Mouse (Mus musculus) Patski (cell line): ENCODE results near the gene Exoc4. TPM values are rescaled to one million over a fixed set of nuclear protein-coding genes. Genes with fewer than 3 reads are reported as not detected.

Experiments used
- ATAC-seq: fragments of 100-300 bp; one replicate; pipeline ENCODE4 v1.8.0; 2021
- CTCF ChIA-PET: fragments of 350-600 bp; sonication (Branson Sonifier 250); formaldehyde crosslinking; loops from one replicate; lab custom pipeline; 2022; ENCODE audit warnings: inconsistent platforms; lab: Charles Lee
- POLR2A ChIA-PET: fragments of 350-600 bp; sonication (Branson Sonifier 250); formaldehyde crosslinking; loops from one replicate; lab custom pipeline; 2022; ENCODE audit warnings: antibody characterized with exemption, inconsistent platforms; lab: Charles Lee
- DNase-seq: peaks from one replicate; pipeline ENCODE4 v3.0.0-alpha.2; 2011; ENCODE audit warnings: low read depth, low spot score
- H3K27me3 ChIP-seq: fragments of 371-371 bp; one replicate; pipeline ENCODE4 v1.5.1; 2021
- CTCF ChIP-seq: fragments of 100-300 bp; IDR thresholded peaks from one replicate; pipeline ENCODE4 v1.5.1; 2021
- in situ Hi-C: fragments of 300-500 bp; cut with MboI; formaldehyde crosslinking; loops from 3 replicates; pipeline ENCODE4 v1.11.1; 2018; ENCODE audit warnings: low pct_unique_long_range_greater_than_20kb, mixed read lengths
- polyA plus RNA-seq: library from polyadenylated mRNA; unstranded; gene quantifications from one replicate; pipeline ENCODE4 v1.2.3, GENCODE M21; 2021

Exoc4 gene
- polyA plus RNA-seq, 1 experiment from 2014 or later = 71.3 TPM

- CTCF ChIA-PET = no interaction called here
- no peak for TF ChIP-seq CTCF
- ATAC-seq = no peak
- H3K27me3 ChIP-seq = no peaks in the 10 kb centered on the region
- in situ Hi-C loops = no loop called here
- POLR2A ChIA-PET = no interaction called here
- DNase-seq = no peak
Observed at GRCm38 (mm10) chr6:33466168-33466839, 217.4 kb downstream of the Exoc4 start.

- POLR2A ChIA-PET = no interaction called here
- H3K27me3 ChIP-seq = no peaks in the 10 kb centered on the region
Observed at GRCm38 (mm10) chr6:33468480-33468879, 219.6 kb downstream of the Exoc4 start.

GRCm38 (mm10) chr6:33476134-33476533 lies 227.2 kb downstream of the Exoc4 start:
- in situ Hi-C loops = no loop called here
- no peaks in the 10 kb centered on the region for H3K27me3 ChIP-seq
- ATAC-seq (no peak), DNase-seq (no peak)
- ChIA-PET CTCF (interaction anchor here (0.9 kb wide), 1 partner anchor 21 kb away, joined by 4 read pairs; no protein-coding TSS in a partner anchor), POLR2A (no interaction called here)
- TF ChIP-seq CTCF = no peak

More at GRCm38 (mm10) chr6:33468480-33468879, 219.6 kb downstream of the Exoc4 start:
- in situ Hi-C loops = no loop called here
- CTCF ChIA-PET = no interaction called here
- ATAC-seq = no peak
- no peak for DNase-seq
- TF ChIP-seq CTCF = no peak

- TF ChIP-seq CTCF = no peak
- DNase-seq (no peak), ATAC-seq (no peak)
- ChIA-PET POLR2A (no interaction called here), CTCF (no interaction called here)
- in situ Hi-C loops = no loop called here
- no peaks in the 10 kb centered on the region for H3K27me3 ChIP-seq
Observed at GRCm38 (mm10) chr6:33484568-33484967, 235.7 kb downstream of the Exoc4 start.

- H3K27me3 ChIP-seq = no peaks in the 10 kb centered on the region
- DNase-seq (no peak), ATAC-seq (no peak)
- ChIA-PET POLR2A (no interaction called here), CTCF (no interaction called here)
- no peak for TF ChIP-seq CTCF
- in situ Hi-C loops = no loop called here
Observed at GRCm38 (mm10) chr6:33489788-33490187, 240.9 kb downstream of the Exoc4 start.

GRCm38 (mm10) chr6:33496141-33496855 lies 247.4 kb downstream of the Exoc4 start:
- in situ Hi-C loops = no loop called here
- ChIA-PET POLR2A (interaction anchor here (0.6 kb wide), 1 partner anchor 84 kb away, joined by 3 read pairs; no protein-coding TSS in a partner anchor), CTCF (interaction anchor here (1.0 to 1.2 kb wide), 2 partner anchors 10 to 20 kb away, joined by 3 to 4 read pairs; no protein-coding TSS in a partner anchor)
- no peak for ATAC-seq
- no peak for TF ChIP-seq CTCF
- H3K27me3 ChIP-seq = no peaks in the 10 kb centered on the region
- no peak for DNase-seq

DNA sequence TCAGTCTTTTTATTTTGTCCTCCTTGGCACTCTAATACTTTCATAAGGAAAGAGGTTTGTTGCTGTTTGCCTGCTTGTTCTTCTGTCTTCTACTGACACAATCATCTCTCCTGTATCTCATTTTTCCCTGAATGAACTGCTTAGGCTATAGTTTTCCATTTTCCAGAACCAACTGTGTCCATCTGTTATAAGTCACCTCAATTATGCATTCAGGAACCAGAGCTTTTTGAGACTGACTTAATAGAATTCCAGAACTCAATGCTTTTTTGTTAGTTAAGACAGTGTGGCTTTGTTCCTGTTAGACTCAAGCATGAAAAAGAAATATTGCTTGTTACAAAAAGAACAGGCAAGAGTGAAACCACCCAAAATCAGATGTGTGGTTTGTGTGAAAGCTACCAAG lies 248.5 kb downstream of the Exoc4 start:
- no peak for TF ChIP-seq CTCF
- ChIA-PET CTCF (interaction anchor here (1.2 kb wide), 1 partner anchor 21 kb away, joined by 4 read pairs; no protein-coding TSS in a partner anchor), POLR2A (no interaction called here)
- ATAC-seq = no peak
- in situ Hi-C loops = no loop called here
- H3K27me3 ChIP-seq = no peaks in the 10 kb centered on the region
- no peak for DNase-seq

DNA sequence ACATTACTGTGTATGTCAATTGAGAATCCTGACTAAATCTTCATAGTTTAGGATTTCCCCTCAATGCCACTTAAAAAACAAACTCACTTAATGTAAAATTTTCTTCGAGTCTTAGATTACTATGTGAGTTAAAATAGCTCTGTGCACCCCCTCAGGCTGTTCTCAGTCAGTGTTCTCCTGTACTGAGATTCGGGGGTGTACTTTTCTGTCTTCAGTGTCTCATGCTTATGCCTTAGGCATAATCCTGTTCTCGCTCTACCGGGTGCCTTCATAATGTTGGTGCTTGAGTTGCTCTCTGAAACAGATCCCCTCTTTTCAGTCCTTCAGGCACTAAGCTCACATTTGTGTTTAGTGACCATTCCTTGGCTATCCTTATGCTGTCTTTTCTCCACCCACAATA lies 253.5 kb downstream of the Exoc4 start:
- TF ChIP-seq CTCF = no peak
- no peak for ATAC-seq
- CTCF ChIA-PET = no interaction called here
- in situ Hi-C loops = no loop called here
- no peak for DNase-seq
- H3K27me3 ChIP-seq = no peaks in the 10 kb centered on the region
- POLR2A ChIA-PET = no interaction called here

GRCm38 (mm10) chr6:33503381-33503780 lies 254.5 kb downstream of the Exoc4 start:
- no peak for TF ChIP-seq CTCF
- no peaks in the 10 kb centered on the region for H3K27me3 ChIP-seq
- ATAC-seq = no peak
- ChIA-PET CTCF (no interaction called here), POLR2A (no interaction called here)
- DNase-seq = no peak
- in situ Hi-C loops = no loop called here

DNA sequence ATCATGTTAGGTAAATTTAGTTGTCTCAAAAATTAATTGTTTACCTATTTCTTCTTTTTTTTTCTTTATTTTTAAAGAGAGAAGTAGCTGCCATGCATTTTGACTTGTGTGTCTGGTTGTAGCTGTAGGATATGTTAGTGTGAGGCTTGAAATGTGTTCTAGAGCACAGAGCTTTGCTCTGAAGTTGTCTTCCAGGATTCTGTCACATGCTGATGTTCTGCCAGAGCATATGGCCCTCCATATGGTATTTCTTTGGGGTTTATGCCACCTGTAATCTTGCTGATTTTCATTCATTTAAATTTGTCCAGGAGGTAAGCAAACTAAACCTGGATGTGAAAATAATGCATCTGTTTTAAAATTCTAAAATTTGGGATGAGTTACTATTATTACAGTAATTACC lies 258.2 kb downstream of the Exoc4 start:
- DNase-seq = no peak
- ATAC-seq = no peak
- in situ Hi-C loops = no loop called here
- CTCF ChIA-PET = no interaction called here
- no peaks in the 10 kb centered on the region for H3K27me3 ChIP-seq
- TF ChIP-seq CTCF = no peak
- POLR2A ChIA-PET = no interaction called here

DNA sequence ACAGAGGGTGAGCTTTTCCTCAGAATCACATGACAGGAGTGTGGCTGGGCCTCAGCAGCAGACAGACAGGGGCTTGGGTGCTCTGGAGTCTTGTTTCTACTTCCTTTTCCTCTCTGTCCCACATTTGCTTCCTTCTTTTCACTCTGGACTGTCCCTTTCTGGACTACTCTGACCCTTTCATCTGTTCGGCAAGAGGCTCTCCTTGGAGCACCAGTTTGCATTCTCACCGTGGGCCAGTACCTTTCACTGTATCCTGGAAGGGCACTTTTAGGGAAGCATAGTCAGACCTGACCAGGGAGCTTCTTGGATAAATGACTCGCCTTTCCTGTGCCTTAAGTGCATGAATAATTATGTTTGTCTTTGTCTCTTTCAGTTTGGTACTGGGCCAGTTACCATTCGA lies 266.5 kb downstream of the Exoc4 start:
- in situ Hi-C loops = no loop called here
- no peak for TF ChIP-seq CTCF
- POLR2A ChIA-PET = interaction anchor here (0.5 kb wide), 1 partner anchor 126 kb away, joined by 3 read pairs; no protein-coding TSS in a partner anchor
- ATAC-seq (peak; percentile 62), DNase-seq (no peak)
- H3K27me3 ChIP-seq = no peaks in the 10 kb centered on the region
- CTCF ChIA-PET = no interaction called here
